Mouse (Mus musculus) neural tube, embryonic 11.5 days (tissue): ENCODE results near the gene Celf1. TPM values are rescaled to one million over a fixed set of nuclear protein-coding genes. Genes with fewer than 3 reads are reported as not detected.

Experiments used
- ATAC-seq: fragments of 200-750 bp; cut with Nextera tagmentation; 2 replicates; pipeline ENCODE4 v1.8.0; 2017; ENCODE audit warnings: moderate number of reproducible peaks, mild to moderate bottlenecking, moderate TSS enrichment, moderate library complexity; ENCODE audit not compliant: insufficient read depth, low FRiP score, low TSS enrichment
- DNase-seq: peaks from one replicate; pipeline ENCODE4 v3.0.0-alpha.2; 2015; ENCODE audit warnings: low spot score
- H3K27ac ChIP-seq: fragments of 300-500 bp; sonication (generic); 2 replicates; pipeline ENCODE4 v1.5.1; 2014; ENCODE audit warnings: low read depth, mild to moderate bottlenecking, low read length
- H3K27me3 ChIP-seq: fragments of 300-500 bp; sonication (generic); 2 replicates; pipeline ENCODE4 v1.6.1; 2014; ENCODE audit warnings: mild to moderate bottlenecking, low read length, mixed read lengths; ENCODE audit not compliant: control insufficient read depth, insufficient read depth
- H3K36me3 ChIP-seq: fragments of 300-500 bp; sonication (generic); 2 replicates; pipeline ENCODE4 v1.6.1; 2014; ENCODE audit warnings: mild to moderate bottlenecking, low read length, moderate library complexity, mixed read lengths; ENCODE audit not compliant: control insufficient read depth, insufficient read depth
- H3K4me1 ChIP-seq: fragments of 300-500 bp; sonication (generic); 2 replicates; pipeline ENCODE4 v1.6.1; 2014; ENCODE audit warnings: low read length, mixed read lengths; ENCODE audit not compliant: control insufficient read depth, insufficient read depth
- H3K4me2 ChIP-seq: fragments of 300-500 bp; sonication (generic); 2 replicates; pipeline ENCODE4 v1.6.1; 2014; ENCODE audit warnings: low read depth, mild to moderate bottlenecking, moderate library complexity
- H3K4me3 ChIP-seq: fragments of 300-500 bp; sonication (generic); 2 replicates; pipeline ENCODE4 v1.5.1; 2014; ENCODE audit warnings: low read depth, low read length
- H3K9ac ChIP-seq: fragments of 300-500 bp; sonication (generic); 2 replicates; pipeline ENCODE4 v1.6.1; 2014; ENCODE audit warnings: mild to moderate bottlenecking, low read length
- H3K9me3 ChIP-seq: fragments of 300-500 bp; sonication (generic); 2 replicates; pipeline ENCODE4 v1.6.1; 2016; ENCODE audit warnings: low read length; ENCODE audit not compliant: control insufficient read depth
- WGBS: fragments of 180-500 bp; shearing (Covaris S2); extraction: QIAGEN DNeasy Blood & Tissue Kit; methylation state at CpG from one replicate; pipeline ENCODE4 v1.1.7; 2014; 5-methylcytosine and 5-hydroxymethylcytosine counted together
- polyA plus RNA-seq: library from polyadenylated mRNA; unstranded; fragments of >200 nt; fragmentation: Nextera tagmentation; extraction: Ambion mirVana; gene quantifications from 2 replicates; pipeline ENCODE4 v1.2.1, GENCODE M21; 2014

Gene Celf1
- polyA plus RNA-seq, 1 experiment from 2014 or later, result 109 TPM

GRCm38 (mm10) chr2:90928566-90928965 lies 11.6 kb upstream of the Celf1 start:
- Histone ChIP-seq H3K4me1 (no peaks in the 10 kb centered on the region), H3K4me3 (no peak overlapping the region), H3K4me2 (no peak overlapping the region), H3K27me3 (no peaks in the 10 kb centered on the region), H3K9ac (no peak overlapping the region), H3K9me3 (no peaks in the 10 kb centered on the region), H3K36me3 (no peaks in the 10 kb centered on the region), H3K27ac (no peak overlapping the region)
- WGBS, result 89% methylated on average over 13 of the region's 13 CpGs
- DNase-seq (no peak), ATAC-seq (no peak)

GRCm38 (mm10) chr2:90931829-90932228 lies 8.4 kb upstream of the Celf1 start:
- ATAC-seq (no peak), DNase-seq (no peak)
- no peaks in the 10 kb centered on the region for H3K9me3 ChIP-seq
- no peak overlapping the region for H3K4me2 ChIP-seq
- no peak overlapping the region for H3K9ac ChIP-seq
- no peak overlapping the region for H3K27ac ChIP-seq
- no peaks in the 10 kb centered on the region for H3K27me3 ChIP-seq
- H3K36me3 ChIP-seq, result no peaks in the 10 kb centered on the region
- WGBS, result 70% methylated on average over 8 of the region's 8 CpGs
- H3K4me1 ChIP-seq, result no peaks in the 10 kb centered on the region
- no peak overlapping the region for H3K4me3 ChIP-seq

GRCm38 (mm10) chr2:90932273-90932672 lies 7.9 kb upstream of the Celf1 start:
- 63% methylated on average over 2 of the region's 2 CpGs for WGBS

GRCm38 (mm10) chr2:90938362-90938761 lies 1.8 kb upstream of the Celf1 start:
- Histone ChIP-seq H3K9me3 (no peaks in the 10 kb centered on the region), H3K9ac (no peak overlapping the region), H3K27me3 (no peaks in the 10 kb centered on the region), H3K4me1 (peaks cover 18% of the 10 kb centered on the region), H3K27ac (no peak overlapping the region), H3K36me3 (no peaks in the 10 kb centered on the region), H3K4me3 (no peak overlapping the region), H3K4me2 (no peak overlapping the region)
- WGBS, result 66% methylated on average over 3 of the region's 3 CpGs
- ATAC-seq (no peak), DNase-seq (no peak)

More at GRCm38 (mm10) chr2:90932273-90932672, 7.9 kb upstream of the Celf1 start:
- Histone ChIP-seq H3K27ac (no peak overlapping the region), H3K9ac (no peak overlapping the region), H3K9me3 (no peaks in the 10 kb centered on the region), H3K36me3 (no peaks in the 10 kb centered on the region), H3K4me1 (no peaks in the 10 kb centered on the region), H3K4me3 (no peak overlapping the region), H3K27me3 (no peaks in the 10 kb centered on the region), H3K4me2 (no peak overlapping the region)
- DNase-seq (no peak), ATAC-seq (no peak)

DNA sequence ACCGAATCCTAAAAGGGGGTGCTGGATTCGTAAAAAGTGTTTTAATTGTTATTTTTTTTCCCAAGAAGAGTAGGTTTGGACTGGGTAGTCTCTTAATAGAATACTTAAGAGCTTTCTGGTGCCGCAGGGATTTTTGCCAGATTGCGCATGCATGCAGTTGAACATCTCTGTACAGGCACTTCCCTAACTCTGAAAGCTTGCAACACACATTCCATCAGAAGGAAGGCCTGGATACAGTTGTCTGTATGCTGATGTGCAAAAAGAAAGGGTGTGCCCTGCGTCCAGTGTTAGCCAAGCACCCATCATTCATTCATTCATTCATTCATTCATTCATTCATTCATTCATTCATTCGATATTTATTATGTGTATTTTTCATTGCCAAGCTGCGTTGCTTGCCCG lies 432 bp upstream of the Celf1 start:
- peak overlapping the region; percentile 93 for H3K9ac ChIP-seq

DNA sequence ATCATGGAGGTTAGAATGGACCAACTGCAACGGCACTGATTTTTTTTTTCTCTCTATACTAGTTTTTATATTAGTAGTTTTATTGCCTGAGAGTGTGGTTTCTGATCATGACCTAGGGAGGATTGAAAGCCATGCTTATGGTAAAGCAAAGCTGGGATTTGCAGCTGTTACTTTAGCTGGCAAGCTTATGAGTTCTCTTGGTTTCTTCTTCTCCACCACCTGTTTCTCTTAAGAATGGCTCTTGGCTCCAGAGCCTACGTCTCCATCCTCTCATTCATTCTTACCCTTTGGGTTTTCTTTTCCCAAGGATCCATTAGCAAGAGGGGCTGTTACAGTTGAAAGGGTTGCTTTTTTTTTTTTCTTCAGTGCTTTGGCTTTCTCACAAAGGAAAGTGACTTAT lies 1.6 kb downstream of the Celf1 start:
- Histone ChIP-seq H3K4me2 (peak overlapping the region; percentile 77), H3K27ac (no peak overlapping the region), H3K4me3 (peak overlapping the region; percentile 99), H3K9me3 (no peaks in the 10 kb centered on the region), H3K4me1 (peaks cover 18% of the 10 kb centered on the region), H3K27me3 (no peaks in the 10 kb centered on the region), H3K9ac (no peak overlapping the region), H3K36me3 (no peaks in the 10 kb centered on the region)
- 62% methylated on average over 2 of the region's 2 CpGs for WGBS
- ATAC-seq (no peak), DNase-seq (no peak)

More for the DNA sequence above, 432 bp upstream of the Celf1 start:
- DNase-seq (no peak), ATAC-seq (peak; percentile 20)
- WGBS, result 55% methylated on average over 8 of the region's 8 CpGs
- H3K27me3 ChIP-seq, result no peaks in the 10 kb centered on the region
- H3K4me3 ChIP-seq, result peak overlapping the region; percentile 99
- no peaks in the 10 kb centered on the region for H3K9me3 ChIP-seq
- peak overlapping the region; percentile 77 for H3K4me2 ChIP-seq
- H3K36me3 ChIP-seq, result no peaks in the 10 kb centered on the region
- H3K4me1 ChIP-seq, result peaks cover 18% of the 10 kb centered on the region
- H3K27ac ChIP-seq, result peak overlapping the region; percentile 91

GRCm38 (mm10) chr2:90950149-90950548 lies 10.0 kb downstream of the Celf1 start:
- ATAC-seq (no peak), DNase-seq (no peak)
- WGBS, result 89% methylated on average over 5 of the region's 5 CpGs
- Histone ChIP-seq H3K9ac (no peak overlapping the region), H3K27me3 (no peaks in the 10 kb centered on the region), H3K4me3 (no peak overlapping the region), H3K27ac (no peak overlapping the region), H3K9me3 (no peaks in the 10 kb centered on the region), H3K4me2 (no peak overlapping the region), H3K4me1 (no peaks in the 10 kb centered on the region), H3K36me3 (no peaks in the 10 kb centered on the region)

GRCm38 (mm10) chr2:90950582-90951194 lies 10.5 kb downstream of the Celf1 start:
- DNase-seq (no peak), ATAC-seq (no peak)
- Histone ChIP-seq H3K9ac (no peak overlapping the region), H3K27me3 (no peaks in the 10 kb centered on the region), H3K9me3 (no peaks in the 10 kb centered on the region), H3K36me3 (no peaks in the 10 kb centered on the region), H3K27ac (no peak overlapping the region), H3K4me2 (no peak overlapping the region), H3K4me3 (no peak overlapping the region), H3K4me1 (no peaks in the 10 kb centered on the region)

DNA sequence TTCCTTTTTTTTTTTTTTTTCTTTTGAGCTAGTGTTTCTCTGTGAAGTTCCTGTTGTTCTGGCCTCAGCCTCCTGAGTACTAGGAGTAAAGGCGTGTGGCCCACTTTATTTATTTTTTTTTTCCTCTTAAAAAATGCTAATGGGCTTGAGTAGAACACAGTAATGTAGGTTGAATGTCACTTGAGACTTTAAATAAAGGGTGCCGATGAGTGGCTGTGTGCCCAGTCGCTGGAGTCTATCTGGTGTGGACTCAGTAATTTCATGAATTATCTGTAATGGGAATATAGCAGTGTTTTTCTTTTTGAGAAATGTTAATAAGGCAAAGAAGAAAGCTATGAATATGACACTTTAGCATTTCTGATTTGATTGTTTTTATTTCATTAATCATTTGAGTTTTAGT lies 13.3 kb downstream of the Celf1 start:
- no peak overlapping the region for H3K4me3 ChIP-seq
- WGBS, result 79% methylated on average over 3 of the region's 3 CpGs
- H3K4me1 ChIP-seq, result no peaks in the 10 kb centered on the region; the same call in 1 of the 2 replicates
- DNase-seq, result no peak
- ATAC-seq, result no peak
- no peak overlapping the region for H3K4me2 ChIP-seq
- no peaks in the 10 kb centered on the region for H3K27me3 ChIP-seq
- H3K9ac ChIP-seq, result no peak overlapping the region
- no peaks in the 10 kb centered on the region for H3K36me3 ChIP-seq
- H3K9me3 ChIP-seq, result no peaks in the 10 kb centered on the region
- no peak overlapping the region for H3K27ac ChIP-seq
